Mouse (Mus musculus): ENCODE measurements around the gene Vps13d. TPM values are rescaled to one million over a fixed set of nuclear protein-coding genes. Genes with fewer than 3 reads are reported as not detected.

Gene Vps13d
- polyA plus RNA-seq, 1 experiment from 2014 or later: 12.1 TPM

DNA sequence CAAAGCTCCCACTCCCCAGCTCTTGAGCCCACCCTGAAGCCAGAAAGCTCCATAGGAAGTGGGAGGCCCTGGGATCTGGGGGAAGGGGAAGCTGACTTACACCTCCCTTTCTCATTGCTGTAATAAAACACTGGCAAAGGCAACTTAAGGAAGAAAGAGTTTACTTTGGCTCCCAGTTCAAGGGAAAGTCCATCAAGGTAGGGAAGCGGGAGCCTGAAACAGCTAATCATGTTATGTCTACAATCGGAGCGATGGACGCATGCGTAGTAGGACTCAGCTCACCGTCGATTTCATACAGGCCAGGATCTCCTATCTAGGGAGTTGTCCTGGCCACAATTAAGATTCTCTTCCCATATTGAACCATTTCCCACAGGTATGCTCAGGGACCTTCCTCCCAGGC is 263.6 kb downstream of the Vps13d start:
- Histone ChIP-seq H3K9ac (no peak overlapping the region), H3K27me3 (ENCODE audit: control insufficient read depth, insufficient read depth, low read length) (no peaks in the 10 kb centered on the region), H3K4me2 (replicated peaks) (no peak overlapping the region), H3K9me3 (ENCODE audit: control insufficient read depth, low read length) (no peaks in the 10 kb centered on the region), H3K4me1 (replicated peaks; ENCODE audit: control insufficient read depth, insufficient read depth, low read length) (0 out of 2 replicates have a peak, but pooled peaks cover 6% of the 10 kb centered on the region), H3K36me3 (replicated peaks; ENCODE audit: control insufficient read depth, insufficient read depth) (no peaks in the 10 kb centered on the region), H3K4me3 (replicated peaks; ENCODE audit: low read length) (no peak overlapping the region), H3K27ac (peak overlapping the region; percentile 64)
- 91% methylated on average over 7 of the region's 7 CpGs for WGBS
- DNase-seq (ENCODE audit: low spot score) (no peak), ATAC-seq (ENCODE audit: low FRiP score) (no peak)

GRCm38 (mm10) chr4:144930366-144930765 is 264.4 kb downstream of the Vps13d start:
- H3K4me1 ChIP-seq (replicated peaks; ENCODE audit: control insufficient read depth, insufficient read depth, low read length): 0 out of 2 replicates have a peak, but pooled peaks cover 6% of the 10 kb centered on the region
- ATAC-seq (ENCODE audit: low FRiP score): peak; percentile 63
- H3K4me3 ChIP-seq (replicated peaks; ENCODE audit: low read length): no peak overlapping the region
- H3K27me3 ChIP-seq (ENCODE audit: control insufficient read depth, insufficient read depth, low read length): no peaks in the 10 kb centered on the region
- no peaks in the 10 kb centered on the region for H3K36me3 ChIP-seq (replicated peaks; ENCODE audit: control insufficient read depth, insufficient read depth)
- H3K9me3 ChIP-seq (ENCODE audit: control insufficient read depth, low read length): no peaks in the 10 kb centered on the region
- DNase-seq (ENCODE audit: low spot score): peak; percentile 62
- H3K27ac ChIP-seq: peak overlapping the region; percentile 64
- H3K9ac ChIP-seq: no peak overlapping the region
- no peak overlapping the region for H3K4me2 ChIP-seq (replicated peaks)
- WGBS: 46% methylated on average over 10 of the region's 10 CpGs

DNA sequence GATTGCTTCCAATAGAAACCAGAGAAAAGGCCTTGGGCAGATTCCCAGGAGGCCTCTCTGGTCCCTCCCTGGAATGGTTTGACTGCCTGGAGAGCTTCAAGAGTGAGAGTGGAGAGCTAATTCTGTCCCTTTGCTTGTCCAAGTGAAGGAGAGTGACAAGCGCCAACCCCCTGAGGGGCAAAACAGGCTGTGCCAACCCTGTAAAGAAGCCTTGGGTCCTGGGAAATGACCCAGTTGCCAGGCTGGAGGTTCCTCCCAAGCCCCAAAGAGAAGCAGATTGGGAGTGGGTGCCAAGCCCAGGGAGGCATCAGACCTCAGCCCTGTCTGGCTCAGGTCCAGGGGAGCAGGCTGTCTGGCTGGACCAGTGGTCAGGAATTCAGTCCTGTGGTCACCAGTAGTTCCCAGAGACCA is 265.0 kb downstream of the Vps13d start:
- ATAC-seq (ENCODE audit: low FRiP score) (peak; percentile 82), DNase-seq (ENCODE audit: low spot score) (peak; percentile 64)
- Histone ChIP-seq H3K27me3 (ENCODE audit: control insufficient read depth, insufficient read depth, low read length) (no peaks in the 10 kb centered on the region), H3K9ac (no peak overlapping the region), H3K36me3 (replicated peaks; ENCODE audit: control insufficient read depth, insufficient read depth) (no peaks in the 10 kb centered on the region), H3K4me1 (replicated peaks; ENCODE audit: control insufficient read depth, insufficient read depth, low read length) (0 out of 2 replicates have a peak, but pooled peaks cover 6% of the 10 kb centered on the region), H3K4me2 (replicated peaks) (no peak overlapping the region), H3K27ac (peak overlapping the region; percentile 64; the same call in 1 of the 2 replicates), H3K4me3 (replicated peaks; ENCODE audit: low read length) (no peak overlapping the region), H3K9me3 (ENCODE audit: control insufficient read depth, low read length) (no peaks in the 10 kb centered on the region)
- 70% methylated on average over 1 of the region's 1 CpGs for WGBS

- Histone ChIP-seq H3K36me3 (replicated peaks; ENCODE audit: control insufficient read depth, insufficient read depth) (no peaks in the 10 kb centered on the region), H3K27ac (no peak overlapping the region), H3K9ac (no peak overlapping the region), H3K4me2 (replicated peaks) (no peak overlapping the region), H3K27me3 (ENCODE audit: control insufficient read depth, insufficient read depth, low read length) (no peaks in the 10 kb centered on the region), H3K4me1 (replicated peaks; ENCODE audit: control insufficient read depth, insufficient read depth, low read length) (0 out of 2 replicates have a peak, but pooled peaks cover 6% of the 10 kb centered on the region), H3K4me3 (replicated peaks; ENCODE audit: low read length) (no peak overlapping the region), H3K9me3 (ENCODE audit: control insufficient read depth, low read length) (no peaks in the 10 kb centered on the region)
- ATAC-seq (ENCODE audit: low FRiP score) (no peak), DNase-seq (ENCODE audit: low spot score) (no peak)
- WGBS: 93% methylated on average over 5 of the region's 5 CpGs
Observed at GRCm38 (mm10) chr4:144928693-144929436, 265.9 kb downstream of the Vps13d start.

Other genes starting within 250 kb of the Vps13d start
- 4.4 and 4.7 TPM in 2 replicates for gene Tnfrsf1b, start 51.9 kb upstream of the Vps13d start, polyA plus RNA-seq (2014; fragmentation: Nextera tagmentation; extraction: Ambion mirVana)
- 0.28 and 0.38 TPM in 2 replicates for gene Tnfrsf8, start 120.2 kb upstream of the Vps13d start, polyA plus RNA-seq (2014; fragmentation: Nextera tagmentation; extraction: Ambion mirVana)